Mouse (Mus musculus): ENCODE results near the gene Mov10l1. TPM values are rescaled to one million over a fixed set of nuclear protein-coding genes. Genes with fewer than 3 reads are reported as not detected.

Mov10l1 gene
- polyA plus RNA-seq, 1 experiment, result not detected

GRCm38 (mm10) chr15:89083906-89084305 lies 101.2 kb downstream of the Mov10l1 start:
- no peak for TF ChIP-seq GATA1 (IDR thresholded peaks at IDR 0.05; ENCODE audit: low read length)

- TF ChIP-seq GATA1 (IDR thresholded peaks at IDR 0.05; ENCODE audit: low read length), result no peak
Observed at GRCm38 (mm10) chr15:89084826-89085225, 102.1 kb downstream of the Mov10l1 start.

- TF ChIP-seq GATA1 (IDR thresholded peaks at IDR 0.05; ENCODE audit: low read length), result no peak
Observed at GRCm38 (mm10) chr15:89088607-89089247, 106.0 kb downstream of the Mov10l1 start, which contains the start of gene Selenoo. TSS of gene Selenoo (plus strand) at chr15:89089084.

- TF ChIP-seq GATA1 (IDR thresholded peaks at IDR 0.05; ENCODE audit: low read length), result no peak
Observed at GRCm38 (mm10) chr15:89089248-89090051, 106.7 kb downstream of the Mov10l1 start.

- no peak for TF ChIP-seq GATA1 (IDR thresholded peaks at IDR 0.05; ENCODE audit: low read length)
Observed at GRCm38 (mm10) chr15:89090662-89091061, 108.0 kb downstream of the Mov10l1 start.

GRCm38 (mm10) chr15:89092181-89092580 lies 109.5 kb downstream of the Mov10l1 start:
- TF ChIP-seq GATA1 (IDR thresholded peaks at IDR 0.05; ENCODE audit: low read length), result no peak

- no peak for TF ChIP-seq GATA1 (IDR thresholded peaks at IDR 0.05; ENCODE audit: low read length)
Observed at GRCm38 (mm10) chr15:89097450-89097849, 114.7 kb downstream of the Mov10l1 start.

- TF ChIP-seq GATA1 (IDR thresholded peaks at IDR 0.05; ENCODE audit: low read length), result no peak
Observed at GRCm38 (mm10) chr15:89098616-89099015, 115.9 kb downstream of the Mov10l1 start.

GRCm38 (mm10) chr15:89100823-89101222 lies 118.1 kb downstream of the Mov10l1 start:
- TF ChIP-seq GATA1 (IDR thresholded peaks at IDR 0.05; ENCODE audit: low read length), result no peak

- no peak for TF ChIP-seq GATA1 (IDR thresholded peaks at IDR 0.05; ENCODE audit: low read length)
Observed at GRCm38 (mm10) chr15:89102646-89103045, 119.9 kb downstream of the Mov10l1 start.

GRCm38 (mm10) chr15:89103921-89104320 lies 121.2 kb downstream of the Mov10l1 start:
- no peak for TF ChIP-seq GATA1 (IDR thresholded peaks at IDR 0.05; ENCODE audit: low read length)

GRCm38 (mm10) chr15:89104425-89104824 lies 121.7 kb downstream of the Mov10l1 start:
- no peak for TF ChIP-seq GATA1 (IDR thresholded peaks at IDR 0.05; ENCODE audit: low read length)

Other genes with a start within 250 kb of the Mov10l1 start
- gene Brd1, start 248.7 kb upstream of the Mov10l1 start, polyA plus RNA-seq (2012), result 46.2 and 51.2 TPM in 2 replicates
- 9.2 and 10.9 TPM in 2 replicates for gene Zbed4, start 231.2 kb upstream of the Mov10l1 start, polyA plus RNA-seq (2012)
- 0.90 and 4.4 TPM in 2 replicates for gene Alg12, start 163.6 kb upstream of the Mov10l1 start, polyA plus RNA-seq (2012)
- 15.2 and 20.0 TPM in 2 replicates for gene Creld2, start 163.3 kb upstream of the Mov10l1 start, polyA plus RNA-seq (2012)
- not detected in 2 replicates for gene Pim3, start 120.7 kb upstream of the Mov10l1 start, polyA plus RNA-seq (2012)
- gene Ttll8, start 28.5 kb upstream of the Mov10l1 start, polyA plus RNA-seq (2012), result not detected in 2 replicates
- gene Mlc1, start 3.9 kb upstream of the Mov10l1 start, polyA plus RNA-seq (2012), result not detected in 2 replicates
- gene Panx2, start 76.8 kb downstream of the Mov10l1 start, polyA plus RNA-seq (2012), result not detected in 2 replicates
- gene Trabd, start 92.2 kb downstream of the Mov10l1 start, polyA plus RNA-seq (2012), result 62.9 and 74.4 TPM in 2 replicates
- 15.8 and 19.7 TPM in 2 replicates for gene Selenoo, start 106.2 kb downstream of the Mov10l1 start, polyA plus RNA-seq (2012)
- 37.9 and 40.3 TPM in 2 replicates for gene Tubgcp6, start 140.2 kb downstream of the Mov10l1 start, polyA plus RNA-seq (2012)
- gene Hdac10, start 145.8 kb downstream of the Mov10l1 start, polyA plus RNA-seq (2012), result 8.5 and 18.1 TPM in 2 replicates
- not detected in 2 replicates for gene Mapk12, start 157.8 kb downstream of the Mov10l1 start, polyA plus RNA-seq (2012)
- gene Mapk11, start 166.7 kb downstream of the Mov10l1 start, polyA plus RNA-seq (2012), result not detected in 2 replicates
- 0.01 TPM in 1 of 2 replicates, not detected in the other for gene Plxnb2, start 197.9 kb downstream of the Mov10l1 start, polyA plus RNA-seq (2012)
- 5.3 and 7.2 TPM in 2 replicates for gene Dennd6b, start 213.6 kb downstream of the Mov10l1 start, polyA plus RNA-seq (2012)
- 200 and 336 TPM in 2 replicates for gene Ppp6r2, start 228.6 kb downstream of the Mov10l1 start, polyA plus RNA-seq (2012)